Mouse (Mus musculus): ENCODE measurements around the gene Rps4x.
"Not testable (repeated sequence)": the region's sequence is repeated elsewhere in the genome, so short reads cannot be mapped to it uniquely, and the experiment has no call there.

- TF ChIP-seq GATA1, TAL1 (IDR thresholded peaks at IDR 0.05; ENCODE audit: low read length): not testable (repeated sequence)
Observed at GRCm38 (mm10) chrX:102215356-102215755, 26.2 kb upstream of the Rps4x start.

Measured in erythroblast, embryonic 14.5 days (primary cell).